Mouse (Mus musculus) hindbrain, postnatal 0 days (tissue): ENCODE data around the gene Acad10. TPM values are rescaled to one million over a fixed set of nuclear protein-coding genes. Genes with fewer than 3 reads are reported as not detected.

Experiments used
- ATAC-seq: fragments of 200-750 bp; cut with Nextera tagmentation; 2 replicates; pipeline ENCODE4 v1.8.0; 2017; ENCODE audit warnings: mild to moderate bottlenecking, moderate TSS enrichment, moderate library complexity
- DNase-seq: peaks from one replicate; pipeline ENCODE4 v3.0.0-alpha.2; 2015; ENCODE audit warnings: low spot score
- H3K27ac ChIP-seq: fragments of 300-500 bp; sonication (generic); 2 replicates; pipeline ENCODE4 v1.5.1; 2014; ENCODE audit warnings: mild to moderate bottlenecking
- H3K27me3 ChIP-seq: fragments of 300-500 bp; sonication (generic); 2 replicates; pipeline ENCODE4 v1.6.1; 2014; ENCODE audit warnings: low read length, mixed read lengths; ENCODE audit not compliant: insufficient read depth
- H3K36me3 ChIP-seq: fragments of 300-500 bp; sonication (generic); 2 replicates; pipeline ENCODE4 v1.6.1; 2014; ENCODE audit warnings: low read length, mixed read lengths; ENCODE audit not compliant: insufficient read depth
- H3K4me1 ChIP-seq: fragments of 300-500 bp; sonication (generic); 2 replicates; pipeline ENCODE4 v1.6.1; 2014; ENCODE audit warnings: antibody characterized with exemption, low read length, mixed read lengths; ENCODE audit not compliant: insufficient read depth
- H3K4me2 ChIP-seq: fragments of 300-500 bp; sonication (generic); 2 replicates; pipeline ENCODE4 v1.6.1; 2014; ENCODE audit warnings: low read depth, mild to moderate bottlenecking, low read length, moderate library complexity, mixed read lengths
- H3K4me3 ChIP-seq: fragments of 300-500 bp; sonication (generic); 2 replicates; pipeline ENCODE4 v1.5.1; 2014; ENCODE audit warnings: low read length
- H3K9ac ChIP-seq: fragments of 300-500 bp; sonication (generic); replicated peaks from 2 replicates; pipeline ENCODE4 v1.6.1; 2014; ENCODE audit warnings: mild to moderate bottlenecking, low read length, moderate library complexity, mixed read lengths
- H3K9me3 ChIP-seq: fragments of 300-500 bp; sonication (generic); 2 replicates; pipeline ENCODE4 v1.6.1; 2016; ENCODE audit warnings: low read length, mixed read lengths
- CTCF ChIP-seq: IDR thresholded peaks from 2 replicates; pipeline ENCODE4 v1.5.1; 2016; ENCODE audit warnings: antibody characterized with exemption, control low read depth, low read depth
- WGBS: fragments of 180-500 bp; shearing (Covaris S2); extraction: QIAGEN DNeasy Blood & Tissue Kit; methylation state at CpG from one replicate; pipeline ENCODE4 v1.1.7; 2014; 5-methylcytosine and 5-hydroxymethylcytosine counted together
- polyA plus RNA-seq: library from polyadenylated mRNA; unstranded; fragments of >200 nt; fragmentation: Nextera tagmentation; extraction: Ambion mirVana; gene quantifications from 2 replicates; pipeline ENCODE4 v1.2.1, GENCODE M21; 2015
- total RNA-seq: library from RNA; depleted of rRNA; stranded (reverse); fragments of >200 nt; gene quantifications from 2 replicates; pipeline ENCODE4 v1.2.3, GENCODE M21; 2014

Gene Acad10
- total and polyA plus RNA-seq, 2 experiments from 2014 or later: 1.2 to 5.1 TPM

DNA sequence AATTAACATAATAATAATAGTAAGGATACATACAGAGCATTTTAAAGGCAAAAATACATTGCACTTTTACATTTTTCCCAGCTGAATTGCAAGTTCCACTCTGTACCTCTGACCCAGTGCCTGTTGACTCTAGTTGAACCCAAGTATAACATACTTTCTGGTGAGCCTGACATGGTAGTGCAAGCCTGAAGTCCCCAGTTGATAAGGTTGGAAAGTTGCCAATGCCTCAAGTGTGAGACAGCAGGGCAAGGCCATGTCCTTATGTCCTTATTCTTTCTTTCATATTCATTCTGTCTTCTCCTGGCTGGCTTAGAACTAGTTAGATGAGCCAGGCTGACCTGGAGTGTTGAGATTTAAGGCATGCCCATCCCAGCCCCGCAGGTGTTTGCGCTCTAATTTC lies 21.9 kb upstream of the Acad10 start:
- no peak for ATAC-seq
- WGBS: 98% methylated on average over 2 of the region's 2 CpGs

DNA sequence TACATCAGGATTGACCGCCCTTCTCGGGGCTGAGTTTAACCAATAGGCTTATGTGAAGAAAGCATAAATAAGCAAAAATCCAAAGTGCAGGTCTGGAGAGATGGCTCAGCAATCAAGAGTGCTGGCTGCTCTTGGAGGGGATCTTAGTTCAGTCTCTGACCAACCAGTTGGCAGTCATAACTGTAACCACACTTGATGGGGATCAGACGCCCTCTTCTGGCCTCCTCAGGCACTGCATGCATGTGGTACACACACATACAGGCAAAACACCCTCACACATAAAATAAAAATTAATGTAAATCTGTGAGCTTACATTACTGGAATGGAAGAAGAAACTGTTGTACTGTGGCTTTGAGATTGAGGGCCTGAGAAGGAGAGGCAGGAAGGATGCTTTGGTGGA lies 10.1 kb upstream of the Acad10 start:
- H3K4me3 ChIP-seq: no peak overlapping the region
- H3K4me2 ChIP-seq: no peak overlapping the region
- H3K4me1 ChIP-seq: no peaks in the 10 kb centered on the region
- H3K9ac ChIP-seq: no peak overlapping the region
- no peaks in the 10 kb centered on the region for H3K9me3 ChIP-seq
- DNase-seq: peak; percentile 44
- peaks cover 30% of the 10 kb centered on the region for H3K36me3 ChIP-seq
- no peaks in the 10 kb centered on the region for H3K27me3 ChIP-seq
- no peak overlapping the region for H3K27ac ChIP-seq
- 79% methylated on average over 3 of the region's 3 CpGs for WGBS
- peak; percentile 60 for TF ChIP-seq CTCF
- no peak for ATAC-seq

More for the DNA sequence above, 21.9 kb upstream of the Acad10 start:
- no peak for TF ChIP-seq CTCF
- Histone ChIP-seq H3K4me3 (no peak overlapping the region), H3K9ac (no peak overlapping the region), H3K4me2 (no peak overlapping the region), H3K4me1 (no peaks in the 10 kb centered on the region), H3K27ac (no peak overlapping the region), H3K27me3 (no peaks in the 10 kb centered on the region), H3K9me3 (no peaks in the 10 kb centered on the region), H3K36me3 (peaks cover 75% of the 10 kb centered on the region)
- no peak for DNase-seq

DNA sequence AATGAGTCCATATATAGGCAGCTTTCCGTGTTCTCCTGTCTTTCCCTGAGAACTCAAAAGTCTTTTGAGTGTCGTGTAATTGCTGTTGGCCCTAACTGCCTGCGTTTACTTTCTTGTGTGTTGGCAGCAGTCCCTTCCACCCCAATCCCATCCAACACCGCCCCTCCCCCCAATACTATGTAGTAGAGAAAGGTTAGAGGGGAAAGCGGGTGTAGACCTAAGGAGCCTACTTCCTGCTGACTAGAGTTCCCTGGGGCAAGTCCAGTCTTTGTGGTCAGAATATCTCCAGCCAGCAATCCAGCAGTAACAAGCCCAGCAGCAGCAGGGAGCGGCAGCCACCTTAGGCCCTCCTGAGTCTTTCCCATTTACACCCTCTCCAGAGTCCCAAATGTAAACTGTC lies 8.1 kb upstream of the Acad10 start:
- Histone ChIP-seq H3K27me3 (no peaks in the 10 kb centered on the region), H3K4me2 (no peak overlapping the region), H3K9ac (no peak overlapping the region), H3K9me3 (no peaks in the 10 kb centered on the region), H3K4me3 (no peak overlapping the region), H3K27ac (no peak overlapping the region), H3K36me3 (peaks cover 23% of the 10 kb centered on the region), H3K4me1 (no peaks in the 10 kb centered on the region)
- no peak for TF ChIP-seq CTCF
- DNase-seq (no peak), ATAC-seq (no peak)
- 70% methylated on average over 6 of the region's 6 CpGs for WGBS

DNA sequence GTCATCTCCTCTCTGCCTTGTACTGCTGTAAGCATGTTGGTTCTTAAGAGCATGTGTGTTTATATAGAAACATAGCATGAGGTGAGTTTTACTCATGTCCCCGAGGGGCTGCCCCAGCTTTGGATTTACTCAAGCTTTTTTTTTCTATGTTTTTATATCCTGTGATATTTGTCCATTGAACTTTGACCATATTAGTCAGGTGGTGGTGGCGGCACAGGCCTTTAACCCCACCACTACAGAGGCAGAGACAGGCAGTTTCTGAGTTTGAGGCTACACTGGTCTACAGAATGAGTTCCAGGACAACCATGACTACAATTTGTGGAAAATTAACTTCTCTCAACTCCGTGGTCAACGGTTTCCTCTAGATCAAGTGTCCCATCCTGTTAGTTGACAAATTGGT lies 6.8 kb upstream of the Acad10 start:
- Histone ChIP-seq H3K4me3 (no peak overlapping the region), H3K36me3 (peaks cover 27% of the 10 kb centered on the region), H3K27ac (no peak overlapping the region), H3K4me2 (no peak overlapping the region), H3K4me1 (no peaks in the 10 kb centered on the region), H3K9me3 (no peaks in the 10 kb centered on the region), H3K27me3 (no peaks in the 10 kb centered on the region), H3K9ac (no peak overlapping the region)
- no peak for TF ChIP-seq CTCF
- ATAC-seq (no peak), DNase-seq (no peak)
- 91% methylated on average over 4 of the region's 4 CpGs for WGBS

DNA sequence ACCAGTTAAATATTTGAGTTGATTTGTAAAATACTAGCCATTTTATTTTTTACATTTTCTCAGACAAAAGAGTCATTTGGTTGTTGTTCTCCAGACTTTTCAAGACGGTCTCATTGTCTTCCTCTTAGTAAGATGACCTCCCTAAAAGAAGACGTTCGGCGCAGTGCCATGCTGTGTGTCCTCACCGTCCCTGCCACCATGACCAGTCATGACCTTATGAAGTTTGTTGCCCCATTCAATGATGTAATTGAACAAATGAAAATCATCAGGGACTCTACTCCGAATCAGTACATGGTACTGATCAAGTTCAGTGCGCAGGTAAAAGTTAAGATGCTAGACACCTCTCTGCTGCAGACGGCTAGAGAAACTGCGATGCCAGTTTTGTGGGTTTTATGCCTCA lies 4.7 kb upstream of the Acad10 start:
- H3K9ac ChIP-seq: no peak overlapping the region
- H3K27ac ChIP-seq: no peak overlapping the region
- H3K9me3 ChIP-seq: no peaks in the 10 kb centered on the region
- H3K36me3 ChIP-seq: peaks cover 27% of the 10 kb centered on the region
- no peaks in the 10 kb centered on the region for H3K27me3 ChIP-seq
- peaks cover 5% of the 10 kb centered on the region for H3K4me1 ChIP-seq
- ATAC-seq (no peak), DNase-seq (no peak)
- 93% methylated on average over 9 of the region's 9 CpGs for WGBS
- no peak overlapping the region for H3K4me2 ChIP-seq
- no peak overlapping the region for H3K4me3 ChIP-seq
- TF ChIP-seq CTCF: no peak

DNA sequence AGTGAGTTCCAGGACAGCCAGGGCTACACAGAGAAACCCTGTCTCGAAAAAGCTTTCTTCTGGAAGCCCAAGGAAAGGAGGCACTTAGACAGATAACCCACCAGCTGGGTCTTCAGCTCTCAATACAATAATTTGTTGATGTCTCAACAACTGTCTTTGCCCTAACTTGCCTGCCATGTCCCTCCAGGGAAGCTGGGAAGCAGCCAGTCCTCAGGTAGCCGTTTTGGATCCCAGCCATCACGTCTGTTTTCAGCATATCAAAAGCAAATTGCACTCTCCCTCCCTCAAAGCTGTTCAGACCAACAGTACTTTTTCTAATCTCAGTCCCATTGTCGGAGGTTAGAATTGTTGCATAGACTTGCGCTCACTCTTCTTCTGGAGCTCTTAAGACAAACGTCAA lies 3.8 kb upstream of the Acad10 start:
- H3K4me2 ChIP-seq: no peak overlapping the region
- 93% methylated on average over 6 of the region's 6 CpGs for WGBS
- H3K27ac ChIP-seq: no peak overlapping the region
- peaks cover 10% of the 10 kb centered on the region for H3K4me1 ChIP-seq
- H3K9me3 ChIP-seq: no peaks in the 10 kb centered on the region
- H3K27me3 ChIP-seq: no peaks in the 10 kb centered on the region
- ATAC-seq (no peak), DNase-seq (no peak)
- no peak for TF ChIP-seq CTCF
- H3K36me3 ChIP-seq: peaks cover 27% of the 10 kb centered on the region
- H3K4me3 ChIP-seq: no peak overlapping the region
- no peak overlapping the region for H3K9ac ChIP-seq

DNA sequence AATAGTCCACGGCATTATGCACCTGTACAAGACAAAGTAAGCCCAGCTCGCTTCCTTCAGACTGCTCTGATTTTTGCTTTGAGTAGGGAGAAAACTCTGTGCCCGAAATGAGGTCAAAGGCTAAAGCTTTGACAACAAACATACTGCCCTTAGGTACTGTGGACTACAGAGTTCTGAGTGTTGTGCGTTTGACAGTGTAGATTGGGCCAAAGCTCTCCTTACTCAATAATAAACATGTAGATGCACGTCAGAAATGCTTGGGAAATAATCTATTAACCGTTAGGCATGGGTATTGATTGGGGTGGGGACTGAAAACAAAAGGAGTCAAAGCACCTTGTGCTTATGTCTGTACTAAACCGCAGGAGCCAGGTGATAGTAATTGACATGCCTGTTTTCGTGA lies 3.1 kb upstream of the Acad10 start:
- Histone ChIP-seq H3K27ac (no peak overlapping the region), H3K4me2 (no peak overlapping the region), H3K9me3 (no peaks in the 10 kb centered on the region), H3K27me3 (no peaks in the 10 kb centered on the region), H3K4me3 (no peak overlapping the region), H3K36me3 (peaks cover 22% of the 10 kb centered on the region), H3K4me1 (peaks cover 10% of the 10 kb centered on the region), H3K9ac (no peak overlapping the region)
- TF ChIP-seq CTCF: no peak
- 91% methylated on average over 8 of the region's 8 CpGs for WGBS
- DNase-seq (no peak), ATAC-seq (no peak)
